Mouse (Mus musculus): ENCODE results near the gene Ttll3. TPM values are rescaled to one million over a fixed set of nuclear protein-coding genes. Genes with fewer than 3 reads are reported as not detected.

Ttll3 gene
- polyA plus RNA-seq, 1 experiment, result 1.9 TPM

GRCm38 (mm10) chr6:113443091-113443490 is 54.0 kb downstream of the Ttll3 start:
- TF ChIP-seq MYOG (IDR thresholded peaks at IDR 0.05; ENCODE audit: control insufficient read depth in 1 of 3, insufficient read depth in 1 of 3, insufficient read length in 2 of 3, low read depth in 2 of 3) (no peak), POLR2A (IDR thresholded peaks at IDR 0.05; ENCODE audit: insufficient read length, low read depth) (no peak), E2F4 (IDR thresholded peaks at IDR 0.05; ENCODE audit: insufficient read depth) (no peak), MYOD1 (IDR thresholded peaks at IDR 0.05; ENCODE audit: control insufficient read depth in 1 of 3, insufficient read length in 2 of 3, low read depth in 2 of 3) (no peak), TCF3 (IDR thresholded peaks at IDR 0.05; ENCODE audit: insufficient read length, low read depth) (no peak), POLR2AphosphoS2 (IDR thresholded peaks at IDR 0.05; ENCODE audit: insufficient read length, low read depth) (no peak), TCF12 (IDR thresholded peaks at IDR 0.05; ENCODE audit: insufficient read depth, poor library complexity, severe bottlenecking) (no peak), SRF (IDR thresholded peaks at IDR 0.05; ENCODE audit: control insufficient read depth, insufficient read length, low read depth) (no peak), CEBPB (IDR thresholded peaks at IDR 0.05; ENCODE audit: insufficient read depth, poor library complexity, severe bottlenecking) (no peak), MAX (IDR thresholded peaks at IDR 0.05; ENCODE audit: low read depth) (no peak), REST (IDR thresholded peaks at IDR 0.05; ENCODE audit: insufficient read depth, insufficient read length) (no peak), USF1 (IDR thresholded peaks at IDR 0.05; ENCODE audit: low read depth) (no peak)

GRCm38 (mm10) chr6:113444207-113444965 is 55.3 kb downstream of the Ttll3 start:
- Histone ChIP-seq H3K27me3 (ENCODE audit: control insufficient read depth, insufficient read depth, insufficient read length) (no peaks in the 10 kb centered on the region), H3K36me3 (ENCODE audit: control insufficient read depth, insufficient read depth) (peaks cover 18% of the 10 kb centered on the region), H3K79me2 (ENCODE audit: control insufficient read depth, insufficient read depth) (peaks cover 18% of the 10 kb centered on the region), H3K4me3 (no peak overlapping the region), H3K4me2 (ENCODE audit: low read depth) (no peak overlapping the region), H3ac (ENCODE audit: control insufficient read depth, insufficient read length) (no peak overlapping the region)
- TF ChIP-seq CEBPB (IDR thresholded peaks at IDR 0.05; ENCODE audit: insufficient read depth, poor library complexity, severe bottlenecking), result peak; percentile 45; the same call in 1 of the 2 replicates
- no peak for TF ChIP-seq USF1 (IDR thresholded peaks at IDR 0.05; ENCODE audit: low read depth)

More at GRCm38 (mm10) chr6:113443091-113443490, 54.0 kb downstream of the Ttll3 start:
- H3K79me2 ChIP-seq (ENCODE audit: control insufficient read depth, insufficient read depth), result peaks cover 18% of the 10 kb centered on the region
- H3K36me3 ChIP-seq (ENCODE audit: control insufficient read depth, insufficient read depth), result peaks cover 17% of the 10 kb centered on the region
- peak overlapping the region; percentile 86 for H3K4me2 ChIP-seq (ENCODE audit: low read depth)
- H3ac ChIP-seq (ENCODE audit: control insufficient read depth, insufficient read length), result peak overlapping the region; percentile 61
- H3K4me3 ChIP-seq, result peak overlapping the region; percentile 72
- H3K27me3 ChIP-seq (ENCODE audit: control insufficient read depth, insufficient read depth, insufficient read length), result no peaks in the 10 kb centered on the region

GRCm38 (mm10) chr6:113447639-113448038 is 58.6 kb downstream of the Ttll3 start:
- Histone ChIP-seq H3ac (ENCODE audit: control insufficient read depth, insufficient read length) (no peak overlapping the region), H3K27me3 (ENCODE audit: control insufficient read depth, insufficient read depth, insufficient read length) (no peaks in the 10 kb centered on the region), H3K4me3 (no peak overlapping the region), H3K4me2 (ENCODE audit: low read depth) (no peak overlapping the region), H3K36me3 (ENCODE audit: control insufficient read depth, insufficient read depth) (peaks cover 18% of the 10 kb centered on the region), H3K79me2 (ENCODE audit: control insufficient read depth, insufficient read depth) (peaks cover 17% of the 10 kb centered on the region)
- TF ChIP-seq TCF12 (IDR thresholded peaks at IDR 0.05; ENCODE audit: insufficient read depth, poor library complexity, severe bottlenecking) (no peak), POLR2AphosphoS2 (IDR thresholded peaks at IDR 0.05; ENCODE audit: insufficient read length, low read depth) (no peak)

- no peak overlapping the region for H3ac ChIP-seq (ENCODE audit: control insufficient read depth, insufficient read length)
- H3K36me3 ChIP-seq (ENCODE audit: control insufficient read depth, insufficient read depth), result peaks cover 12% of the 10 kb centered on the region
- H3K4me3 ChIP-seq, result no peak overlapping the region
- H3K27me3 ChIP-seq (ENCODE audit: control insufficient read depth, insufficient read depth, insufficient read length), result peaks cover under 1% of the 10 kb centered on the region
- H3K4me2 ChIP-seq (ENCODE audit: low read depth), result peak overlapping the region; percentile 30
- H3K79me2 ChIP-seq (ENCODE audit: control insufficient read depth, insufficient read depth), result no peaks in the 10 kb centered on the region
- TF ChIP-seq MYOD1 (IDR thresholded peaks at IDR 0.05; ENCODE audit: control insufficient read depth in 1 of 3, insufficient read length in 2 of 3, low read depth in 2 of 3) (no peak), MAX (IDR thresholded peaks at IDR 0.05; ENCODE audit: low read depth) (no peak), E2F4 (IDR thresholded peaks at IDR 0.05; ENCODE audit: insufficient read depth) (no peak), POLR2AphosphoS2 (IDR thresholded peaks at IDR 0.05; ENCODE audit: insufficient read length, low read depth) (no peak), USF1 (IDR thresholded peaks at IDR 0.05; ENCODE audit: low read depth) (no peak), POLR2A (IDR thresholded peaks at IDR 0.05; ENCODE audit: insufficient read length, low read depth) (no peak), CEBPB (IDR thresholded peaks at IDR 0.05; ENCODE audit: insufficient read depth, poor library complexity, severe bottlenecking) (no peak), TCF3 (IDR thresholded peaks at IDR 0.05; ENCODE audit: insufficient read length, low read depth) (no peak), SRF (IDR thresholded peaks at IDR 0.05; ENCODE audit: control insufficient read depth, insufficient read length, low read depth) (no peak), REST (IDR thresholded peaks at IDR 0.05; ENCODE audit: insufficient read depth, insufficient read length) (no peak), MYOG (IDR thresholded peaks at IDR 0.05; ENCODE audit: control insufficient read depth in 1 of 3, insufficient read depth in 1 of 3, insufficient read length in 2 of 3, low read depth in 2 of 3) (no peak), TCF12 (IDR thresholded peaks at IDR 0.05; ENCODE audit: insufficient read depth, poor library complexity, severe bottlenecking) (no peak)
Measured at GRCm38 (mm10) chr6:113451839-113452238, 62.8 kb downstream of the Ttll3 start.

- H3K4me2 ChIP-seq (ENCODE audit: low read depth), result no peak overlapping the region
Measured at GRCm38 (mm10) chr6:113455007-113455406, 65.9 kb downstream of the Ttll3 start.

More at GRCm38 (mm10) chr6:113455007-113455406, 65.9 kb downstream of the Ttll3 start:
- Histone ChIP-seq H3K79me2 (ENCODE audit: control insufficient read depth, insufficient read depth) (no peaks in the 10 kb centered on the region), H3K36me3 (ENCODE audit: control insufficient read depth, insufficient read depth) (no peaks in the 10 kb centered on the region), H3ac (ENCODE audit: control insufficient read depth, insufficient read length) (no peak overlapping the region), H3K4me3 (no peak overlapping the region), H3K27me3 (ENCODE audit: control insufficient read depth, insufficient read depth, insufficient read length) (peaks cover 29% of the 10 kb centered on the region)
- TF ChIP-seq E2F4 (IDR thresholded peaks at IDR 0.05; ENCODE audit: insufficient read depth), result no peak
- TF ChIP-seq SRF (IDR thresholded peaks at IDR 0.05; ENCODE audit: control insufficient read depth, insufficient read length, low read depth), result no peak
- TF ChIP-seq TCF3 (IDR thresholded peaks at IDR 0.05; ENCODE audit: insufficient read length, low read depth), result no peak
- no peak for TF ChIP-seq POLR2AphosphoS2 (IDR thresholded peaks at IDR 0.05; ENCODE audit: insufficient read length, low read depth)
- no peak for TF ChIP-seq POLR2A (IDR thresholded peaks at IDR 0.05; ENCODE audit: insufficient read length, low read depth)
- TF ChIP-seq TCF12 (IDR thresholded peaks at IDR 0.05; ENCODE audit: insufficient read depth, poor library complexity, severe bottlenecking), result no peak
- TF ChIP-seq CEBPB (IDR thresholded peaks at IDR 0.05; ENCODE audit: insufficient read depth, poor library complexity, severe bottlenecking), result no peak
- no peak for TF ChIP-seq MYOG (IDR thresholded peaks at IDR 0.05; ENCODE audit: control insufficient read depth in 1 of 3, insufficient read depth in 1 of 3, insufficient read length in 2 of 3, low read depth in 2 of 3)
- TF ChIP-seq REST (IDR thresholded peaks at IDR 0.05; ENCODE audit: insufficient read depth, insufficient read length), result no peak
- TF ChIP-seq MAX (IDR thresholded peaks at IDR 0.05; ENCODE audit: low read depth), result no peak
- TF ChIP-seq USF1 (IDR thresholded peaks at IDR 0.05; ENCODE audit: low read depth), result no peak
- no peak for TF ChIP-seq MYOD1 (IDR thresholded peaks at IDR 0.05; ENCODE audit: control insufficient read depth in 1 of 3, insufficient read length in 2 of 3, low read depth in 2 of 3)

All from myocyte (in vitro differentiated cells).